Mouse (Mus musculus) megakaryocyte, adult 5-6 weeks (primary cell): ENCODE data around the gene Dock7. TPM values are rescaled to one million over a fixed set of nuclear protein-coding genes. Genes with fewer than 3 reads are reported as not detected.

Experiments
- ATAC-seq: 2 replicates; pipeline ENCODE4 v1.8.0; 2016; ENCODE audit warnings: mild to moderate bottlenecking, inconsistent platforms; ENCODE audit not compliant: poor library complexity, severe bottlenecking
- total RNA-seq, 2 experiments: library from RNA; stranded (forward) in 1 of 2; stranded (reverse) in 1 of 2; fragments of 153-499, 151-499 nt in 1 of 2; fragments of 221-1000, 200-1000 nt in 1 of 2; gene quantifications; 2 replicates each; pipeline versions ENCODE4 v1.2.3 to v1.2.4; 2015 to 2017

The Dock7 gene
- total RNA-seq, 2 experiments from 2014 or later: 13.1 to 23.3 TPM

DNA sequence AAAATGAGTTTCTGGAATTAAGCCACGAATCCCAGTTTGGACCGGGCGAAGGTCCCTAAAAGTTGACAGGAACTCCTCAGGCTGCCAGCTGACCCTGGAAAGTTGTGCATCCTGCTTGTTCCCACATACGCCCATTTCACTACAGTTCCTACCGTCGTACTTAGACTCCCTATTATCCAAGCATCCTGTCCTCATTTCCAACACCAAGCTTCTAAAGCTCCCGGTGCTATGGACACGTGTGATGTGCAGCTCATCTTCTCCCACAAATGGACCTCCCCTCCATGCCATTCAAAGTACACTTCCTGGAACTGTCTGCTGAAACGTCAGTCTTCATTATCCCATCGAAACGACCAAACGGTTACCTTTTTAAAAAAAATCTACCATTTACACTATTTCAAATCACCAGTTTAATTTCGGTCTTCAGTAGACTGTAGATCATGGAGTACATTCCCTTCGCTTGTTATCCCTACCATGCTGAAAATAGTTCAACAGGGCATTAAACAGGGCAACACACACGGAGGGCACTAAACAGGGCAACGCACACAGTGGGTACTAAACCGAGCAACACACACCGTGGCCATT lies 198.6 kb downstream of the Dock7 start:
- peak; percentile 2 for ATAC-seq

DNA sequence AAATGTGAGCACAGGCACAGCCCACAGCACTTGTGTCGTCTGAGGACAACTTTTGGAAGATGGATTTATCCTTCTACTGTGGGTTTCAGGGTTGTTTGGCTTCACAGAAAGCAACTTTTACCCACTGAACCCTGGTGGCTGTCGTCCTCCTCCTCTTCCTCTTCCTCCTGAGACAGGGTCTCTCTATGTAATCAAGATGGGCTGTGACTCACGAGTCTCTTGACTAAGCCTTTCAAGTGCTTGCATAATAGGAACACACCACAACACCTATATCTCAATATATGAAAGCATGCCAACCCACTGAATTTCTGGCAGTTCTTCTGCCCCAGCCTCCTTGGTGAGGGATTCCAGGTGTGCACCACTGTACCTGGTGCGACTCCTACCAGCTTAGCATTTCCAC lies 199.8 kb downstream of the Dock7 start:
- no peak for ATAC-seq

DNA sequence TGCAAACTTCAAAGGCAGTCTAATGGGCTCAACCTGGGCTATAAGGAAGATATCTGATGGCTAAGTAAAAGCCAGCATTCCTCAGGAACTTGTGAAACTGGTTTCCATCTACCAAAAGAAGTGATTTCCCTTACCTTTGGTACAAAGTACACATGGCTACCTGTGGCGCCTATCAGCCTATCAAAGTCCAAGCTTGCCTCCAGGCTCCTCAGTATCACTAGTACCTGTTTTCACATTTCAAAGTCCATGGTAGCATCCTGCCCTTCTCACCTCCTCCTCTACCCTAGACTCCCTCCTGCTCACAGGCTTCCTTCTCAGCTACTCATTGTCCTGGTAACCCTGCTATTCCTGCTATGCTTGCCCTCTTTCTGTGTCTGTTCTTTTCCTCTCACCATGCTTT lies 202.5 kb downstream of the Dock7 start:
- no peak for ATAC-seq

DNA sequence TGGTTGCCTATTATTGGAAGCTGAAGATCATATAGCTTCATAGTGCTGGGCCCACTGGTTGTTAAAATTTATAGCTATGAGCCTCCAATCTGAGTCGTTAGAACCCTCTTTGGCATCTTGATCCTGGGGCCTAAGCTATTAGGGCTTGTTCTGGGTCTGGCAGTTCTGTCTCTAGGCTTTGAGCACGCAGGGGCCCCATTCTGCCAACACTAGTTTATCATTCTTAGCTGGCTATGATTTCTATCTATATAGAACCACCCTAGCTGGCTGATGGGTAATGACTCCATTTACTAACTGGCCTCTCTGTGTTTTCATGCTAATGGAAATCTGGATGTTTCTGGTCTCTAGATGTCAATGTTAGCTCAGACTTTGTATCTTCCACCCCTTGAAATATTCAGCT lies 203.0 kb downstream of the Dock7 start:
- no peak for ATAC-seq

DNA sequence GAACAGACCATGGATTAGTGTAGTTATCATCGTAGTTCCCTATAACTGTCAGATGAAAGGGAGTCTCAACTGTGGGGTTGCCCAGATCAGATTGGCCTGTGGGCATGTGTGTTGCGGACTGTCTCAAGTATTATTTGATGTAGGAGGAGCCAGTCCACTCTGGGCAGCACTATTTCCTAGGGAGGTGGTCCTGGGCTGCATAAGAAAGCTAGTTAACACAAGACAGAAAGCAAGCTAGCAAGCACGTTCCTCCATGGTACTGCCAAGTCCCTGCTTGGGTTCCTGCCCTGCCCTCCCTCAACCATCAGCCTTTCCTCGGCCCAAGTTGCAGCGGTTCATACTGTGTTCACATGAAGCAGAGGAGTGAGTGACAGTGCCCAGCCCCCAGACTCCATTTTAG lies 210.5 kb downstream of the Dock7 start:
- no peak for ATAC-seq

DNA sequence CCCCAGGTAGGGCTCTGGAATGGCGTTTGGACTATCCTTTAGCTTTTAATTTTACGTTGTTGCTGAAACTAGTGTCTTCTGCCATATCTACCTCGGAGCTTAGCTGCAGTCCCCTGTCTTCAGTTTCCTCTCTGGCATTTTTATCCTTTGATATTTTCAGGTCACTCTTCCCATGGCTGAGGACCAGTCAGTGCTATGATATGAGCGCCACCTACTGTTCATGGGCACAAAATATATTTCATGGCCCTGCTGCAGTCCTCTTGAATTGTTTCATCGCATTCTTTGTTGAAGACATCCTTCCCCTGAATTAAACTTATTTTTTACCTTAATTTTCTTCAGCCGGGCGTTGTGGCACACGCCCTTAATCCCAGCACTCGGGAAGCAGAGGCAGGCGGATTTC lies 233.6 kb downstream of the Dock7 start:
- peak; percentile 77 for ATAC-seq

Other genes starting within 250 kb of the Dock7 start
- 113 and 135 TPM in 2 replicates for gene Usp1, start 197.1 kb downstream of the Dock7 start, total RNA-seq (2015)
- 125 and 127 TPM in 2 replicates for gene Usp1, start 197.1 kb downstream of the Dock7 start, total RNA-seq (2017)
- gene Angptl3, start 90.0 kb downstream of the Dock7 start, total RNA-seq (2015): not detected in 2 replicates
- 1.2 TPM in 1 of 2 replicates, not detected in the other for gene Angptl3, start 90.0 kb downstream of the Dock7 start, total RNA-seq (2017)
- gene Atg4c, start 73.0 kb upstream of the Dock7 start, total RNA-seq (2015): 42.2 and 54.4 TPM in 2 replicates
- 16.2 and 20.2 TPM in 2 replicates for gene Atg4c, start 73.0 kb upstream of the Dock7 start, total RNA-seq (2017)
- gene Gm12689, start 175.0 kb upstream of the Dock7 start, total RNA-seq (2015): 1.9 TPM in 2 replicates
- gene Gm12689, start 175.0 kb upstream of the Dock7 start, total RNA-seq (2017): 0.22 and 0.73 TPM in 2 replicates